Mouse (Mus musculus) midbrain, embryonic 10.5 days (tissue): ENCODE measurements around the gene Pecr. TPM values are rescaled to one million over a fixed set of nuclear protein-coding genes. Genes with fewer than 3 reads are reported as not detected.
A peak's percentile ranks its signal among the peaks of the same experiment; 100 is the strongest.

Source experiments
- DNase-seq: peaks from one replicate; pipeline ENCODE4 v3.0.0-alpha.2; 2017; ENCODE audit warnings: low spot score
- H3K27ac ChIP-seq: fragments of 300-500 bp; sonication (generic); replicated peaks from 2 replicates; pipeline ENCODE4 v1.5.1; 2016; ENCODE audit warnings: mild to moderate bottlenecking
- H3K27me3 ChIP-seq: fragments of 300-500 bp; sonication (generic); 2 replicates; pipeline ENCODE4 v1.6.1; 2016; ENCODE audit warnings: low read depth, mild to moderate bottlenecking; ENCODE audit not compliant: poor library complexity, severe bottlenecking
- H3K36me3 ChIP-seq: fragments of 300-500 bp; sonication (generic); 2 replicates; pipeline ENCODE4 v1.6.1; 2016; ENCODE audit warnings: mild to moderate bottlenecking, moderate library complexity
- H3K4me1 ChIP-seq: fragments of 300-500 bp; sonication (generic); 2 replicates; pipeline ENCODE4 v1.6.1; 2016
- H3K4me3 ChIP-seq: fragments of 300-500 bp; sonication (generic); 2 replicates; pipeline ENCODE4 v1.5.1; 2016; ENCODE audit warnings: mild to moderate bottlenecking, moderate library complexity
- H3K9me3 ChIP-seq: fragments of 300-500 bp; sonication (generic); replicated peaks from 2 replicates; pipeline ENCODE4 v1.6.1; 2016; ENCODE audit warnings: mild to moderate bottlenecking
- WGBS: fragments of 180-500 bp; shearing (Covaris S2); methylation state at CpG from one replicate; pipeline ENCODE4 v1.1.7; 2016; 5-methylcytosine and 5-hydroxymethylcytosine counted together
- polyA plus RNA-seq: library from polyadenylated mRNA; unstranded; fragments of >200 nt; fragmentation: Nextera tagmentation; extraction: Ambion mirVana; gene quantifications from 2 replicates; pipeline ENCODE4 v1.2.1, GENCODE M21; 2016

Gene Pecr
- 17.8 and 18.2 TPM in 2 replicates for polyA plus RNA-seq

DNA sequence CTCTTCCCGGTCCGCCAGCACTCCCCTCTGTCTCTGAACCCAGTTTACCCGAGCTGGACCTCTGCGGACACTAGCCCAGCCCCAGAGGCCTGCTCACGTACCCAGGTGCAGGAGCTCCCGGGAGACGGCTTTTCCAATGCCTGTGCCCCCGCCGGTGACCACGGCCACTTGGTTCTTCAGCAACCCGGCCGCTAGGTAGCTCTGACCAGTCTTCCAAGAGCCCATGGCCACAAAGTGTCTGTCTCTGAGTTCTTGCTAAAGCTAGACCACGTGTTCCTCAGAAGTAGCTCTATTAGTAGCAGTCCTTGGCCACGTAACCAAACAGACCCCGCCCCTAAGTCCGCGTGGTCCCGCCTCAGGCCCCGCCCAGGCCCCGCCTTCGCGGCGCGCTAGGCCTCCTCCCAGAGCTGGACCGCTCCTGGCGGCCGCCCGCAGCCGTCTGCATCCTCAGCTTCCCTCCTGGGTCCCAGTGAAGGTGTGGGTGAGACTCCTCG is at the start of gene Pecr, which contains the start of gene Tmem169:
Gene Pecr (minus strand): TSS at position 323 of the 494 bp plus-strand sequence.
Gene Tmem169 (plus strand): TSS at position 378 of the 494 bp plus-strand sequence.
- peak within 1 kb of the TSS; percentile 85 for H3K27ac ChIP-seq
- DNase-seq, result peak; percentile 94
- peaks cover 38% of the 10 kb centered on the region for H3K4me1 ChIP-seq
- peak within 1 kb of the TSS; percentile 71 for H3K4me3 ChIP-seq
- H3K36me3 ChIP-seq, result no peaks in the 10 kb centered on the region
- under 1% methylated on average over 30 of the region's 30 CpGs for WGBS
- peaks cover 12% of the 10 kb centered on the region; the same call in 1 of the 2 replicates for H3K27me3 ChIP-seq
- H3K9me3 ChIP-seq, result no peaks in the 10 kb centered on the region

DNA sequence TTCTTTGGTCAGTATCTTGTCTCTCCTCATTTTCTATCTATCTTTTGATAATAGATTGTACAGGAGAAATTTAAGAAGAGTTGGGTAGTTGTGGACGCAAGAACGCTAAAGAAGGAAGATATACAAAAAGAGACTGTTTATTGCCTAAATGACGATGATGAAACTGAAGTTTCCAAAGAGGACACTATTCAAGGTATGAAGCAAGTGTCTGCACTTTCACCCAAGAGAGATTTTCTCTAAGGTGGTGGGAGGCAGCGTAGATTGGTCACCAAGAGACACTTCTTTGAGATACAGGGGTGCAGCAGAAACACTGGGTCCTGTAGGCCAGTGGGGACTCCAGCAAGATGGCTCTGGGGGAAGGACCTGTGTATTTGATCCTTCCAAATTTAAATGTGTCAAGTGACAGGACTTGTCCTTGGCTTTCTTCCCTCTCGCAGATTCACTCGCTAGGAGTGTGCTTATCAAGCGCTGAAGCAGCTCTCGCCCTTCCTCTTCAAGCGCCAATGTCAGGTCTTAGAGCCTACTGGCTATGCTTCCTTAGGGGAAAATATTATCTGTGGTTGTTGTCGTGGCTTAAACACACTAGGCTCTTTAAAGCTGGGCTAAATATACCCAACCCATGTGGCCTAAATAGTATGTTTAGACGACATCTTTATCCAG is 42.2 kb upstream of the Pecr start:
- no peaks in the 10 kb centered on the region for H3K9me3 ChIP-seq
- H3K36me3 ChIP-seq, result peaks cover 88% of the 10 kb centered on the region
- WGBS, result 95% methylated on average over 11 of the region's 11 CpGs

DNA sequence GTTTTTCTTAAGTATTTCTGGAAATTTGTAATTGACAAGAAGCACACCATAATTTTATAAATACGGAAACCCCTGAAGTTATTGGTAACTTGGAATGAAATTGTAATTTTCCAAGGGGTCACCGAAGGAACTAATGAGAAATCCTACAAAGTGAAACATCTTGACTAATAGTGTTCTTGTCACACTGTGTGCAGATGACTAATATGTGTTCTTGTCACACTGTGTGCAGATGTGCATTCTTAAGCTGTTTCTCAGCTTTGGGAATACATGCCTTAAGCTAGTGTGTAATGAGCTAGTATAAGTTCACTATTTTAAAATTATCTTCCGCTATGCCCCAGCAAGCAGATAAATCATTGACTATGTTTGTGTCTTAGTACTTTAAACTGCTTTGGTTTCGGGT is 39.1 kb upstream of the Pecr start:
- H3K36me3 ChIP-seq, result peaks cover 91% of the 10 kb centered on the region
- 97% methylated on average over 4 of the region's 4 CpGs for WGBS
- H3K4me3 ChIP-seq, result no peak overlapping the region
- no peaks in the 10 kb centered on the region for H3K27me3 ChIP-seq
- no peaks in the 10 kb centered on the region for H3K9me3 ChIP-seq
- H3K27ac ChIP-seq, result no peak overlapping the region
- 0 out of 2 replicates have a peak, but pooled peaks cover 4% of the 10 kb centered on the region for H3K4me1 ChIP-seq
- DNase-seq, result no peak

More for the DNA sequence above, 42.2 kb upstream of the Pecr start:
- Histone ChIP-seq H3K27me3 (no peaks in the 10 kb centered on the region), H3K4me3 (no peak overlapping the region), H3K4me1 (0 out of 2 replicates have a peak, but pooled peaks cover 4% of the 10 kb centered on the region), H3K27ac (no peak overlapping the region)
- no peak for DNase-seq

DNA sequence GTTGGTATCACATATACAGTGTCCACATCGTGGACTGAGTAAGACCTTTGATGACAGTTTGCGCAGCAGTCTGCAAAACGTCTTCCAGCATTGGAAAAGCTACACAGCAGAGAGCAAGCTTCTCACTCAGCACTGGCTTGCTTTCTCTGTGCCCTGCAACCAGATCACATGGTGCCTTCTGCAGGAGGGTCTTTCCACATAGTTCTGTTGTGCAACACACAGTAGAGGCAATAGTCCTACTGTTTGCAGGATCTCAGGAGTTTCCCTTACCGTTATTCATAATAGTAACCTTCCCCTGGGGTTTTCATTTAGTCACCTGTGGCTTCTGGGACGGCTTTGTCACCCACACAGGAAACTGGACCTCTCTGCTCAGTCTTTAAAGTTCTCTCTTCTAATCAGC is 36.6 kb upstream of the Pecr start:
- Histone ChIP-seq H3K9me3 (no peaks in the 10 kb centered on the region), H3K27ac (no peak overlapping the region), H3K4me3 (no peak overlapping the region), H3K4me1 (0 out of 2 replicates have a peak, but pooled peaks cover 4% of the 10 kb centered on the region), H3K27me3 (no peaks in the 10 kb centered on the region), H3K36me3 (peaks cover 90% of the 10 kb centered on the region)
- WGBS, result 94% methylated on average over 5 of the region's 5 CpGs
- no peak for DNase-seq

DNA sequence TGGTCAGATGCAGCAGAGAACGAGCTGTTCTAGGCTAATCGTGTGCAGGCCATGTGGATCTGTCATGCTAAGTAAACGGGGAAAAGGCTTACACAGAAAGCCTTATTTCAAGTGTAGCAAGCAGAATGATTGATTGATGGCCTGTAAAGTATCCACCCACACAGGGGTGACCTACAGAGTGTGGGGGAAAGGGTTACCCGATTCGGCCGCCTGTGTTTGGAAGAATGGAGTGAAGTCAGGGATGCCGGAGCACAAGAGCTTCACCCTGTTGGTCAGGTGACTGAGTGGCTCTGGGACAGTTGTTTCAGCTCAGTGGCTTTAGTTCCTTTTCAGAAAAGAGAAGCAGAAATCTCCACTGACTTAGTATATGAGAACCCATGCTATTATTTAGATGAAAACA is 32.8 kb upstream of the Pecr start:
- H3K27ac ChIP-seq, result no peak overlapping the region
- WGBS, result 88% methylated on average over 7 of the region's 7 CpGs
- H3K4me1 ChIP-seq, result no peaks in the 10 kb centered on the region
- no peaks in the 10 kb centered on the region for H3K9me3 ChIP-seq
- H3K4me3 ChIP-seq, result no peak overlapping the region
- H3K27me3 ChIP-seq, result no peaks in the 10 kb centered on the region
- H3K36me3 ChIP-seq, result peaks cover 81% of the 10 kb centered on the region
- no peak for DNase-seq

DNA sequence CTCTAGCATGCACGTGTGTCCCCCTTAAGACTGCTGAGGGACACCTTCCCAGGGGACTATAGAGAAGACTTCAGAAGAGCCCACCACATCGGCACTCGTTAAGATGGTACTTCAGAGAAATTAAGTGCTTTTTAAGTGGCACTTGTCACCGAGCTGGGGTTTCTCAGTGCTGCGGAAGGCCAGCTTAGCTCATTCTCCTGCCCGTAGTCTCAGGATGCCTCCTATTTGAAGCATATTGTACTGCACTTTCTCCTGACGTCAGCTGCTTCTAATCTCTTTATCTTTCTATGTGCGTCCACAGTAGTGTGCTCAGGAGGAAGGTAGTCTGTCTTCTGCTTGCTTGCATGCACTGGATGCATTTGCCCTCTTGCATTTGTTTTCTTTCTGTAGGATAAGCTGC is 32.3 kb upstream of the Pecr start:
- Histone ChIP-seq H3K4me1 (no peaks in the 10 kb centered on the region), H3K36me3 (peaks cover 83% of the 10 kb centered on the region), H3K27ac (no peak overlapping the region), H3K27me3 (no peaks in the 10 kb centered on the region), H3K4me3 (no peak overlapping the region), H3K9me3 (no peaks in the 10 kb centered on the region)
- WGBS, result 79% methylated on average over 8 of the region's 8 CpGs
- DNase-seq, result no peak

DNA sequence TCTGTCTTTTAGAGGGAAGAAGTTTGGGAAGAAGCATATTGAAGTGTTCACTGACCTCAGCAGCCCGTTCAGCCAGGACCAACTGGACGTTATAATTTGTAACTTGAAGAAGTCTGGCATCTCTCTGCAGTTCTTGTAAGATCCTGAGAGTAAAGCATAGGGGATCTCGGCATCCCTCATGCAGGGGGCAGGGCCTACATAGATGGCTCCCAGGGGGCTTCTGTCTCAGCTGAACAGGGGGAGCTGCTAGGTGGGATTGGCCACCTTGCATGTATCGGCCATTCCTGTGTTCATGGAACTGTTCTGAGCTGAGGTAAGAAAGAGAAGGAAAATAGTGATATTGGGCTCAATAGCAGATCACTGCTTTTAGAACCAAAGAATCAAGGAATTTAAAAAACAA is 31.3 kb upstream of the Pecr start:
- WGBS, result 86% methylated on average over 4 of the region's 4 CpGs
- no peak for DNase-seq
- H3K9me3 ChIP-seq, result no peaks in the 10 kb centered on the region
- no peak overlapping the region for H3K4me3 ChIP-seq
- no peaks in the 10 kb centered on the region for H3K27me3 ChIP-seq
- peaks cover 78% of the 10 kb centered on the region for H3K36me3 ChIP-seq
- H3K4me1 ChIP-seq, result no peaks in the 10 kb centered on the region
- H3K27ac ChIP-seq, result no peak overlapping the region

DNA sequence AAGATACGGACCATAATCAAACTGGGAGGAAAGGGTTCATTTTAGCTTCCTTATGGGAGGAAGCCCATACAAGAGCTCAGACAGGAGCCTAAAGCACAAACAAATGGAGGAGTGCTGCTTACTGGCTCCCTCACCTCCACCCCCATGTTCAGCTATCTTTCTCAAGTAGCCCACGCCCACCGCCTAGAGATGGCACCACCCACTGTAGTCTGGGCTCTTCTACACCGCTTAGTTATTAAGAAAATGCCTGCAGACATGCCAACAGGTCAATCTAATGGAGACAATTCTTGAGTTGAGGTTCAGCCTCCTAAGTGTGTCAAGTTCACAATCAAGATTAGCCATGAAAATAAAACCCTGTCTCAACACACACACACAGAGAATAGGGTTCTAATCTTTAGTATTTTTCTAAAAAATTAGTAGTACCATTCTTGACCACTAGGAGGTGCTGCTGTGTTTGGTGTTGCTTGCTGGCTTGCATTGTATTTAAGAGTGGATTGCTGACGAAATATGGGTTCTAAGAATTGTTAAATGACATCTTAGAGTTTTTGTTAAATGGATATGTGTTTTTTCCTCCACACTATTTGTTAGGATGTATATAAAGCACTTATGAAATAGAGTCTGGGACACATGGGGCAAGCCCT is 29.4 kb upstream of the Pecr start:
- H3K27me3 ChIP-seq, result no peaks in the 10 kb centered on the region
- H3K9me3 ChIP-seq, result no peaks in the 10 kb centered on the region
- H3K36me3 ChIP-seq, result peaks cover 59% of the 10 kb centered on the region
- no peak overlapping the region for H3K27ac ChIP-seq
- H3K4me1 ChIP-seq, result peaks cover 18% of the 10 kb centered on the region
- DNase-seq, result no peak
- H3K4me3 ChIP-seq, result no peak overlapping the region
- 79% methylated on average over 5 of the region's 5 CpGs for WGBS

DNA sequence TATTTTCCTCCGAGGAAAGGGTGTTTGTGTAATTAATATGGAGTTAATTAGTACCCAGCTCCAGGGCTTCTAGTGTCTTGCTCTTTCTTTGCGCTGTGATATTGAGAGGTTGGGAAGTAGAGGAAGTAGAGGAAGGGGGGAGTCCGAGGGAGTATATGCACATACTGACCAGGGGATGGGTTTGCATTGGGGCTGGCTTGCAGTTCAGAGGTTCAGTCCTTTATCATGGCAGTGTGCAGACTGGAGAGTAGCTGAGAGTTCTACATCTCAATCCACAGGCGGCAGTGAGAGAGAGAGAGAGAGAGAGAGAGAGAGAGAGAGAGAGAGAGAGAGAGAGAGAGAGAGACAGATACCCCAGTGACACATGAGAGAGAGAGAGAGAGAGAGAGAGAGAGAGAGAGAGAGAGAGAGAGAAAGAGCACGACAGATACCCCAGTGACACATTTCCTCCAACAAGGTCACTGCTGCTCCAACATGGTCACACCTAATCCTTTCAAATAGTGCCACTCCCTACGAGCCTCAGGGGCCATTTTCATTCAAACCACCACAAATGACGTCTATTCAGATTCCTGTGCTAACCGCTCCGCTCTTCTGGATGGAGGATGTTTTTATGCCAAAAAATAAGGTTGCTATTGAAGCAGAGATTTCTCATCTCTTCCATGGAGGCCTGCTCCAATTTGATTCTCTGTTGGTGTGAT is 28.7 kb upstream of the Pecr start:
- Histone ChIP-seq H3K4me1 (peaks cover 24% of the 10 kb centered on the region), H3K9me3 (no peaks in the 10 kb centered on the region), H3K4me3 (no peak overlapping the region), H3K27ac (no peak overlapping the region), H3K27me3 (no peaks in the 10 kb centered on the region), H3K36me3 (peaks cover 52% of the 10 kb centered on the region)
- 85% methylated on average over 9 of the region's 9 CpGs for WGBS
- DNase-seq, result no peak

DNA sequence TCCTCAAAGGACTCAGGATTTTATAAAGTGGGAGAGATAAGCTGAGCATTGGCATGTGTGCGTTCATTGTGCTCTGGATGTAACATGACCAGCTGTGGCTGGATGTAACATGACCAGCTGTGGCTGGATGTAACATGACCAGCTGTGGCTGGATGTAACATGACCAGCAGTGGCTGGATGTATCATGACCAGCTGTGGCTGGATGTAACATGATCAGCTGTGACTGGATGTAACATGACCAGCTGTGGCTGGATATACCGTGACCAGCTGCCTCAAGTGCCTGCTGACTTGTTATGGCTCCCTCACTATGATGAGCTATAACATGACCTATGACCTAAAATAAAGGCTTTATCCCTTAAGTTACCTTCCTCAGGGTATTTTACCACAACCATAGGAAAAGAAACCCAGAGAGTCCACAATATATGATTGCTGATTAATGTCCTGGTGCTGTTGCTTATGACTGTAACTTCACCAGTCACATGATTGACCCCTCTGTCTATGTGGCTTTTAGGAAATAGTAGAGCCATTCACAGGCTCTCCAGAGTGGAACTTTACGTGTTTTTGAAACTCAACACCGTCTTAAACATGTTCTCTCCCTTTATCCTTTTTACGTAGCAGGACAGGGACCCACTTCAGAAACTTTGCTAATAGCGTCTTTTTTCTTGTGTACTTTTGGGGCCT is 25.8 kb upstream of the Pecr start:
- no peak overlapping the region for H3K4me3 ChIP-seq
- WGBS, result 72% methylated on average over 6 of the region's 6 CpGs
- peaks cover 33% of the 10 kb centered on the region for H3K4me1 ChIP-seq
- peaks cover 28% of the 10 kb centered on the region for H3K36me3 ChIP-seq
- H3K27ac ChIP-seq, result no peak overlapping the region
- no peaks in the 10 kb centered on the region for H3K9me3 ChIP-seq
- no peaks in the 10 kb centered on the region for H3K27me3 ChIP-seq
- no peak for DNase-seq

DNA sequence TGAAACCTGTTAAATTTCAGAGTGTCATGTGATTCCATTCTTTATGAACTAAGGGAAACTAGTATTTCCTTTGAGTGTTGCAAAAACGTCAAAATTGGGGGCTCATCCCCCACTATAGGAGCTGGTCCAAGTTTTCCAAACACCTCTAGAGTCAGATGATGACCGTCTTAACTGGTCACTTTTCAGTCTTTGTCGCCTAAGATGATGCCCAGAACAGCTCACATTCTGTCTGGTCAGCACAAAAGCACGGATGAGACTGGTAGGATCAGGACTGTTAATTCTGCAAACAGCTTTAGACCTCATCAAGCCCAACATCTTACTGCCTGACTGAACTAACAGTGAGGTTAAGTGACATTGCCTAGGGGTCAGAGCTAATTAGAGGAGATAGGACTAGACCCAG is 24.8 kb upstream of the Pecr start:
- WGBS, result 71% methylated on average over 4 of the region's 4 CpGs
- Histone ChIP-seq H3K4me1 (peaks cover 33% of the 10 kb centered on the region), H3K4me3 (no peak overlapping the region), H3K36me3 (peaks cover 24% of the 10 kb centered on the region), H3K9me3 (no peaks in the 10 kb centered on the region), H3K27me3 (no peaks in the 10 kb centered on the region), H3K27ac (no peak overlapping the region)
- DNase-seq, result no peak

DNA sequence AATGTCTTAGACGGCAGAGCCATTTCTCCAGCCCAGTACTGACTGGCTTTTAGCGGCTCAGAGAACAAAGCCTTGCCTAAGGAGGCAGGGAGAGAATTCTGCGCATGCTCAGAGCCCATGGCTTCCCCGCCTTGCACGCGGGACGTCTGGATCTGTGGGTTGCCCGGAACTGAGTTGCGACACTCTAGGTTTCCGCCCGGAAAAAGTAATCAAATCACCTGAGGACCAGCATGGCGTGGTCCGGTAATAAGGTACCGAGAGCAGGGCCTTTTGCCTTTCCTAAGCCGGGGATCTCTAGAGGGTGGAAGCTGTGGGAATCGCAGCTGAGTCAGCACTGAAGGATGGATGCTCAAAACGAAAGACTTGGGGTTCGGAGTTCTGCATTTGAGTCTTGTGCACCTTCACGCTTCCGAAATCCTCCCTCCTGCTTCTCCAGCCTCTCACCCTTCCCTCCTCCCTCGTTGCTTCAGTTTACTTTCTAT is 23.2 kb upstream of the Pecr start, which contains the start of gene Xrcc5:
Gene Xrcc5 (plus strand): TSS at position 105 of the 482 bp plus-strand sequence.
- under 1% methylated on average over 21 of the region's 21 CpGs for WGBS
- H3K4me3 ChIP-seq, result peak within 1 kb of the TSS; percentile 63

More for the DNA sequence above, 23.2 kb upstream of the Pecr start, which contains the start of gene Xrcc5:
- peak within 1 kb of the TSS; percentile 92 for H3K27ac ChIP-seq
- peak; percentile 94 for DNase-seq
- H3K4me1 ChIP-seq, result peaks cover 33% of the 10 kb centered on the region
- H3K9me3 ChIP-seq, result no peaks in the 10 kb centered on the region
- no peaks in the 10 kb centered on the region for H3K27me3 ChIP-seq
- H3K36me3 ChIP-seq, result peaks cover 15% of the 10 kb centered on the region
